ENCODE assay signal across 10 mouse cellular contexts in genomic region chr14:59260056-59260455, GRCm38 (mm10). TPM values are rescaled to one million over a fixed set of nuclear protein-coding genes. Genes with fewer than 3 reads are reported as not detected.
DNase-seq lines count a peak whose midpoint lies in the region.
"Had no signal": no experiment of that assay in that cellular context is flagged by ENCODE, and none has a peak within 500 bp of the region (broad histone marks: within the 10 kb centered on the region; RNA-seq: fewer than 3 reads in every experiment).

Gene Gm6904 (minus strand): TSS chr14:59260216.

- peak; percentile 90 for DNase-seq in heart, adult 11 months
- DNase-seq in heart, postnatal 4 days: no peak
- peak; percentile 55 for DNase-seq in NIH3T3 (ENCODE audit: low read depth)
- peak; percentile 8 for DNase-seq in kidney, postnatal 14 days
- DNase-seq in natural killer cell, adult 2 months (ENCODE audit: low spot score in 2 of 2): peak; percentile 39 to 41
- DNase-seq in right cerebral cortex, adult 18-20 months: no peak
- no peak for DNase-seq in layer of hippocampus, adult 9-10 months (ENCODE audit: low spot score)
- DNase-seq in layer of hippocampus, adult 18-20 months (ENCODE audit: low spot score in 2 of 2): no peak
- DNase-seq: cerebellum, adult 9-10 months had no signal

RNA-seq across cellular contexts. Expression of gene Gm6904, which starts in this region (rescaled TPM):
- not detected for total RNA-seq in heart, postnatal 4 days (2021)
- not detected for total RNA-seq in layer of hippocampus, adult 18-20 months (2021)
- total RNA-seq: ES-E14 had no signal

Comparison
In these comparisons a context has a peak if more than half of its experiments do, and no peak if none do; other contexts are left out.
1. DNase-seq: peak in heart, adult 11 months (single experiment), NIH3T3 (single experiment), kidney, postnatal 14 days (single experiment) and natural killer cell, adult 2 months (2 of 2); none in heart, postnatal 4 days (single experiment), right cerebral cortex, adult 18-20 months (single experiment), layer of hippocampus, adult 9-10 months (single experiment) and layer of hippocampus, adult 18-20 months (0 of 2).